Mouse (Mus musculus) skeletal muscle tissue, adult 2 months (tissue): ENCODE results near the gene Mfsd14b.

Experiments
- DNase-seq: peaks from one replicate; pipeline ENCODE4 v3.0.0-alpha.2; 2012; ENCODE audit warnings: low read depth, low spot score

Gene Mfsd14b

DNA sequence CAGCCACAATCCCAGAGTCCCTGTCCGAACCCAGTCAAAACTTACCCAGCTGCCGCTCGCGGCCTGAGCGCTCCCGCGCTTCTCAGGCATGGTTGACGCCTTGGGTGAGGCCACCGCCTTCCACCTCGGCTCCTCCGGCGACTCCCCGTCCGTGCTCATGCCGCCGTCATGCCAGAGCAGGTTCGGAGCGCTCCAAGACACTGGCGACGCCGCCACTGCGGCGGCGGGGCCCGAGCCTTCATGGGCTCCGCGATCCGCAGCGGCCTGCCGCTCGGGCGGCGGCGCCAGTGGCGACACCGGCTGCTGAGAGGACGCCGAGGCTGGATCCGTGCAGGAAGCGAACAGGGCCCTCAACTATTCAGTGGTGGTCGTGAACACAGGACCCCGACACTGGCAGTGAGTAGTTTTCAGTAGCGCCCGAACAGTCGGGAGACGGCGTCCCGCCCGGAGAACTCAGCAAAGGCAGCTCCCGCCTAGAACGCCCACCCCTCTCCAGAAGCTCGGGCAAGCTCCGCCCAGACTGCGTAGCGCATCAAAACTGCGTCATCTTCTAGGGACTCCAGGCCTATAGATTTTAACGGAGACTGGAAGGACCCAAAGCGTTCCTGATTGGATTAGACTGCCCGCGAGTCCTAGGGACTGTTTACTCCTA is at the start of gene Mfsd14b:
Gene Mfsd14b (minus strand): TSS at position 517 of the 652 bp plus-strand sequence.
- peak; percentile 78 for DNase-seq

DNA sequence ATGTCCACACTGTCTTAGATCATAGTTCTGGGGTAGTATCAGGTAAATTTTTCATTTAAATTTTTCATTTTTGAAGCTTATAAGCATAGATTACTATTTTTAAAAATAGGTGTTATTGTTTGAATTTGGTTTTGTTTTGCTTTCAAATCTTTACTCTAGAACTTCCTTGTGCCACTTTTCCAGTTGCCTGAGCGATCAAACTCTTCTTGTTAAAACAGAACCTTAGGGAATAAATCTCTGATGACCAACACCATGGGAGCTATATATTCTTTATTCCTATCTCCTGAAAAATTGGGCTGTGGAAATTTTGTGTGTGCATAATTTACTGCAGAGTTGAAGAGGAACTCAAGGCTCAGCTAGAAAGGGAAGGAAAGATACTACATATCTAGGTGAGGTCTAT is 37.2 kb upstream of the Mfsd14b start, which contains the start of gene Olfr466:
Gene Olfr466 (plus strand): TSS at position 301 of the 400 bp plus-strand sequence.
- DNase-seq = no peak

DNA sequence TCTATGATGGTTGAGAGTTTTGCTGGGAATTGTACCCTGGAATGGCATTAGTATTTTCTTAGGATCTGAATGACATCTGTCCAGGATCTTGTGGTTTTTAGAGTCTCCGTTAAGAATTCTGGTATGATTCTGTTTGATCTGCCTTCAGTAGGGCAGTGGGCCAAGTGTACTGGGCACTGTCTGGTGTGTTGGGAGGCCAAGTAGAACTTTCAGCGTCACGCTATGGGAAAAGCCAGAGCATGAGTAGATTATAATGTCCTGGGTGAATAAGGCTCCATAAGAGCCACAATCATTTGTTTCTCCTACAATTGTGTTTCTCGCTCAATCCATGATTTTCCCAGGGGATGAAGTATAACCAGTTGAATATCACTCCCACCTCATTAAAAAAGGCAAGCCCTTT is 25.0 kb upstream of the Mfsd14b start, which contains the start of gene Olfr465-ps1:
Gene Olfr465-ps1 (plus strand): TSS at position 301 of the 400 bp plus-strand sequence.
- no peak for DNase-seq

DNA sequence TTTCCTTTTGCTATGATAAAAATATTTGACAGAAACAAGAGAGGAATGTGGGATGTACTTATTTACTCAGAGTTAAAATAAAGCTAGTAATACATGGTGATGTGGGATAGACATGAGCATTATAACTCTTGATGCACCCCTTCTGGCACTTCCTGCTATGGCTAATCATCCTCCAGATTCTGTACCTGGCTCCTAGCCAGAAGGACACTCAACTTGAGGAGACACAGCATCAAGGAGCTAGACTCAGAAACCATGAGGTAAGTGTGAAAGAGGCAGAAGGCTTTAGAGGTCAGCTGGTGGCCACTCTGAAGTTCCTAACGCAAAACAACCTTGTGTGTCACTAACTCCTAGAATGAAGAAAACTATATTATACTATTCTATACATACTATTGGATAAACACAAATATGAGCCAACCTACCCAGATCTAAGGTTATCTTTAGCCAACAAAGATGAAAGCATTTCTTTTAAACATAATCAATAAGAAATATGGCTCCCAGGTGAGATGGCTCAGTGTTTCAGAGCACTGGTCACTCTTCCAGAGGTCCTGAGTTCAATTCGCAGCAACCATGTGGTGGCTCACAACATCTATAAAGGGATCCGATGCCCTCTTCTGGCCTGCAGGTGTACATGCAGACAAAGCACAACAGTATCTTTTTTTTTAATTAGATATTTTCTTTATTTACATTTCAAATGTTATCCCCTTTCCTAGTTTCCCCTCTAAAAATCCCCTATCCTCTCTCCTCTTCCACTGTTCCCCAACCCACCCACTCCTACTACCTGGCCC is 14.5 kb upstream of the Mfsd14b start:
- DNase-seq = no peak

DNA sequence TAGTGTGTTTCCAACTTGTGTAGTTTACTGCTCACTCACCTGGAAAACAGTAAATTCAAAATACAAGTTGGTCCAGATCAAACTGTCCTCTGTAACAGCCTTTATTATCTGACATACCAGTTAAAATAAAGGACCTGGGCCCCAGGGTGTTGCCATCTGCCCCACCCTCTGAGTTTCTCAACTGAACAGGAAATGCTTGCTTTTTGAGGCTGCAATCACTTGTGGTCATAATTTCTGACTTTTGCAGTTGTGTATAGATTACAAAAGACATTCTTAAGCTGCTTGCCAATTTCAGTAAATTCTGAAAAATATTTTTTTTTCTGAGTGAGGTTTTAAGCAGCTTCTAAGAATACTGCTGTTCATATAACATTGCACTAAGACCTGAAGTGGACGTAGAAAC is 9.3 kb upstream of the Mfsd14b start:
- DNase-seq = no peak

DNA sequence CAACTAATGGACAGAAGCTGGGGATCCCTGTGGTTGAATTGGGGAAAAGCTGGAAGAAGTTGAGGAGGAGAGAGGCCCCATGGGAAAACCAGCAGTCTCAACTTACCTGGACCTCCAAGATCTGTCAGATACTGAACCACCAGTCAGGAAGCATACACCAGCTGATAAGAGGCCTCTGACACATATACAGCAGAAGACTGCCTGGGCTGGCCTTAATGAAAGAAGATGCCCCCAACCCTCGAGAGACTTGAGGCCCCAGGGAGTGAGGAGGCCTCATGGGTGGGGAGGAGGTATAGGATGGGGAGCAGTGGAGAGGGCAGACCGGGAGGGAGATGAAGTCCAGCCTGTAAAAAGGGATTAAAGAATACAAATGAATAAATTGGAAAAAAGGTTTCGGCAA is 8.2 kb upstream of the Mfsd14b start:
- no peak for DNase-seq

DNA sequence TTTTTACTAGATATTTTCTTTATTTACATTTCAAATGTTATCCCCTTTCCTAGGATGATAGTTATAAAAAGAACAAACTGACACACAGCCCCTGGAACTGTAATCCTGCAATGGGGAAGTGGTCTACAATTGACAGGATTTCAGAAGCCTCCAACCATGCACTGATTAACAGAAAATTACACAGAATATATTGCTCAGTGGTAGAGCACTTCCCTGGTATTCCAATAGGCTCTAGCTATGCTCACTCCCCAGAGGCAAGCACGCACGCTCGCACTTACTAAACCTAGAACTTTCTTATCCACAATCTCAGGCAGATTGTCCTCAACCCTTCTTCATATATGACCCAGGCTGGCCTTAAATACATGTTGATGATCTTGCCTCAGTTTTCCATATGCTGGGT is 464 bp upstream of the Mfsd14b start:
- no peak for DNase-seq

DNA sequence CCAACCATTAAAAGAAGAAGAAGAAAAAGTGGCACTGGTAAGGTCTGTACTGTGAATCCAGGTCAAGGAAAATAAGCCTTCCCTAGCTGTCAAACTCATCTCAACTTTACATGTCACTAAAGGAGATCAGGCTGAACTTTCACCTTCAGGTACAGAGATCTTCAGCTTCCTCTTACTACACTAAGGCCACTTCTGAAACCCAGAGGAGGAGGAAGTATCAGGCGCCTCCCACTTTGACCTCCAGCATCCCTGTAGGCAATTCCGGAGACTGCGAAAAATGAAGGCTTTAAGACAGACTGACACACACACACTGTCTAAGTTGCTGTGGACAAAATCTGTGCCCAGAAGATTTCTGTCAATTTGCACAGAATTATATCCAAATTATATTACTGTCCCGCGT is 814 bp downstream of the Mfsd14b start:
- no peak for DNase-seq

DNA sequence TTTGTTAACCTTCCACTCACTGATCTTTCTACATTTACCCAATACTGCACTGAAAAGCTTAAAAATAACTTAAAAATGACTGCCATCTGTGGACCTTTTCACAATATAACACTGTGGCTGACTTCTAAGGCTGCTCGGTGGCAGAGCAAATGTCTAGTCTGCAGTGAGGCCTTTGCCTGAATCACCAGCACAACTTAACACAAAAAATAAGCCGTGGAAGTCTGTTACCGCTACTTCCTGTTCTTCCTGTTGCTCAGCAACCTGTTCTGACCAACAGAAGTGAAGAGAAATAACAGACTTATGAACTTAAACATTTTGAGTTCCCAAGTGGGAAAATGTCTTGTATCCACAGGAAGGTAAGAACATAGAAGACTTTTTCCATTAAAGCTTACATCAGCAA is 11.5 kb downstream of the Mfsd14b start:
- DNase-seq = no peak

DNA sequence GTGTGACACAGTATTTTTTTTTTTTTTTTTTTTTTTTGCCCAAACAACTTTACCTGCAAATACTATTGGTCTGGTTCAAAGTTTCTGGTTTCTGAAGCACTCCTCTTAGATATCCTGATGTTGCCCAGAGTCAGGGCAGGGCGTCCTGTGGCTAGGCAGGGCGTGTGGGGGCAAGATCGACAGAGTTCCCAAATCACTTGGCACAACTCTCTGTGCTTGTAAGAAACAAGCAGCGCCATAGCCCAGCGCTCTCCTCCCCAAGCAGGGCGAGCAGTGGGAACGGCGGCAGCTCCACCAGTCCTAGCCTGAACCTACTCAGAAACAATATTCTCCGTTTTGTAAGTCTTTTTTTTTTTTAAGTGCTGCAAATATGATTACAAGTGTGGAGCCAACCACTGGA is 12.1 kb downstream of the Mfsd14b start:
- DNase-seq = no peak

DNA sequence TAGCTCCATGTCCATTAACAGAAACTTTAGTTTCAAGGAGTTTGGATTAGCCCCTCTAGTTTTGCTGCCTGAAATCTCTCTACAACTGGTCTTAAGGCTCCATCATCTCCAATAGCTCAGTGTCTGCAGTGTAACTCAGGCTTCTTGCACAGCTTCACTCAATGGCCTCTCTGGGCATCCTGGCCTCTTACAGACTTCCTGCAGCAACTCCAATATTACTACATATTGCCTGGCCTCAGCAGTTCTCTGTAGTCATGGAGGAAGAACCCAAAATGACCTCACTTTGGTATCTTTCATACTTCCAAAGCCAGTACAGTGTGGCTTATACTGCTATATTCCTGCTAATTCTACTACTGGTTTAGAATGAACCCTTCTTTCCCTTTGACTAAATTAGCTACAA is 15.8 kb downstream of the Mfsd14b start:
- DNase-seq = no peak

DNA sequence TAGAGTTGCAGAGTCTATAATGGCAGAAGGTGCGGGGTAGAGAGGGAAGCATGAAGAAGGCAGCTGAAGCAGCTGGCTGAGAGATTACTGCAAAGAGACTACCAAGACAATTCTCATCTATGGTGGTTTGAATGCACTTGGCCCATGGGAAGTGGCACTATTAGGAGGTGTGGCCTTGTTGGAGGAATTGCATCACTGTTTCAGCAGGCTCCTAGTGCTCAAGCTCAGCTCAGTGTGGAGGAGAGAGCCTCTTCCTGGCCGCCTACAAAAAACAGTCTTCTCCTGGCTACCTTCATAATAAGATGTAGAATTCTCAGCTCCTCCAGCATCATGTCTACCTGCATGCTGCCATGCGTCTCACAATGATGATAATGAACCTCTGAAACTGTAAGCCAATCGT is 16.9 kb downstream of the Mfsd14b start:
- no peak for DNase-seq

DNA sequence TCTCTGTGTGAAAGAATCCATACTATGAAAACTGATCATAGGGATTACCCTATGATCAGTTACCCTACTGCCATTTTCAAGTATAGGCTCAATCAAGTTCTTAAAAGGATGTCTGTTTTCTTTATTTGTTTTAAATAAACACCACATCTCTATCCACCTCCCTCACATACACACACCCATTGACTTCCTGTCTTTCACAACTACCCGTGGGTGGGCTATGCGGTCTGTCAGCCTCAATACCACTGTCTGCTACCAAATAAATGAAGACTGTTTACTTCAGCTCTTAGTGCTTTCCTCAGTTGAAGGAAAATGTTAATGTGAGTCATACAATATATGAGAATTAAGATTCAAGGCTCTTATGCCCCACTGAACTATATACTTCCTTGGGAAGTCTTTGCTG is 42.8 kb downstream of the Mfsd14b start:
- no peak for DNase-seq

DNA sequence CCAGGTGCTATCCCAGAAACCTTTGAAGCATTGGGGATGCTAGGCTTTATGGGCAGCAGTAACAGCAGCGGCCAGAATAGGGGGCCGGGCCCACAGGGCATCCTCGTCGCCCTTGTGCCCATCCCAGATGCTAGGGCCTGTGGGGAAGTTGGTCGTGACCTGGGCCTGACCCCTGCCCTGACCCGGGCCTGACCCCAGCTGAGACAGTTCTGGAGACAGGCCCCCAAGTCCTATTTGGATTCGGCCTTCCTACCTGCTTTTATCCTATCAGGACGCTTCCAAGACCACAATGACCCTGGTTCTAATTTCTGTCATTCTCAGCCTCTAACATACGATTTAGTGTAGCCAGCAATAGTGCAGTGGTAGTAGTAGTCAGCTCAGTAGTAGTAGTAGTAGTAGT is 60.1 kb downstream of the Mfsd14b start, which contains the start of gene Prss47:
Gene Prss47 (minus strand): TSS at position 101 of the 400 bp plus-strand sequence.
- no peak for DNase-seq

DNA sequence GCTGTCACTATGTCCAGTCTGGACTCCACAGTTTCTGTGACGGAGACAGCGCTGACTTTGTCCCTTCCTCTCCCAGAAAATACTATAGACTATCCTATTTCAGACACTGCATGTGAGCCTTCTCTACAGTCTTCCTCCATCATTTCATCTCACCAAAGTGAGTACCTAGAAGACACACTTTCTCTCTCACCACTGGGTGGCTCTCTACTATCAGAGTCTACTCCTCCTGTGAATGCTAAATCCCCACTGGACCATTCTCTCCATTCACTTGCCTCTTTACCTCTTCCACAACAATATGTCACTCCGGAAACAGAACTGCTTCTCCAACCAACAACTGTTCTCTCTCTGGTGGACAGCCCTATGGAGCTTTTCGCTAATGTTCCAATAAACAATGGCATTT is 77.7 kb downstream of the Mfsd14b start:
- DNase-seq = no peak

DNA sequence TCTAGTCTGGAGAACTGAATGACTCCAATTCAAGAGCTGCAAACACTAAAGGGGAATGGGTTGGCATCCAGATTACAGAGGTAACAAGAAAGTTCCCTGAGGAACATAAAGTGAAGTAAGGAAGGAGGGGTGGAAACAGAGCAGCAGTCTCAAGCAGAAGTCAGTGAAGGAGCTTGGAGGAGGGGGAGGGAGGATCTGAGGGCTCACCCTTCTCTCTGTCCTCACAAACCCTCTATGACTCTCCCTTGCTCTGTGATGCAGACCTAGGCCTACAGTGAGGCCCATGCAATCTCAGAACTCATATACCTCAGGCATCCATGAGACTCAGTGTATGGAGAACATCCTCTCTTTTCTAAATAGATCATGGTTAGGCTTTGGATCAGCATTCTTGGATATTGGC is 80.0 kb downstream of the Mfsd14b start, which contains the start of gene Spata31d1c:
Gene Spata31d1c (plus strand): TSS at position 301 of the 400 bp plus-strand sequence.
- no peak for DNase-seq
